Mouse (Mus musculus): ENCODE data around the gene Dchs1. TPM values are rescaled to one million over a fixed set of nuclear protein-coding genes. Genes with fewer than 3 reads are reported as not detected.

Dchs1 gene
- 56.3 and 58.4 TPM in 2 replicates for polyA plus RNA-seq (2012; rRNA removed)

GRCm38 (mm10) chr7:105787285-105788140, at the start of gene Dchs1:
Dchs1 (minus strand) TSS chr7:105787654.

DNA sequence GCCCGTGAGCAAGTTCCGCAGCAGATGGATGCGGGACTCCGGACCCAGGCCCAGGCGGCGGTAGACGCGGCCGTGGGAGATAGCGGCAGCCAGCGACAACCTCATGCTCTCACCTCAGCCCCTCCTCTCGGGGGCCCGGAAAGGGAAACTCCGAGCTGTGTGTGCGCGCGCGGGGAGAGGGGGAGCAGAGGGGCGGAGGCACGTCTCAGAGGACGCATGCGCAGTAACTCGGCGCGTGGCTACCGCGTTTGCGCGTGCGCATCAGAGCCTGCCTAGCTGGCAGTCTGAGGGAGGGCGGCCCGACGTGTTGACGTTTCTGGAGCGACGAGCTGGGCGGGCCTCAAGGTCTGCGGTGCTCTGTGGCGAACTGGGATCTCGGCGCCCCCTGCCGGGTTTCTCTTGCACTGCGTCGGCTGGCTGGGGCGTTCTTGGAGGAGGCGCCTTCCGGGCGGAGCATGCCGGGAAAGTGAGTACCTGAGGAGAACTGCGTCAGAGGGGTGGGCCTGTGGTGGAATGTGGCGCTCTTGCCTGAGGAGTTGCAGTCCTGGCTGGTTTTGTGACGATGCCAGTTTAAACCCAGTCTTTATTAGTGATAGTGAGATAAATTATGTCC, 23.5 kb upstream of the Dchs1 start, which contains the start of gene Mrpl17:
Gene Mrpl17 (minus strand): TSS at position 223 of the 613 bp plus-strand sequence.

GRCm38 (mm10) chr7:105751491-105752433, 35.7 kb downstream of the Dchs1 start, which contains the start of gene Tpp1:
Tpp1 (minus strand) TSS chr7:105752235.

GRCm38 (mm10) chr7:105743926-105744590, 43.4 kb downstream of the Dchs1 start, which contains the start of gene Taf10:
Taf10 (minus strand) TSS chr7:105744361.

DNA sequence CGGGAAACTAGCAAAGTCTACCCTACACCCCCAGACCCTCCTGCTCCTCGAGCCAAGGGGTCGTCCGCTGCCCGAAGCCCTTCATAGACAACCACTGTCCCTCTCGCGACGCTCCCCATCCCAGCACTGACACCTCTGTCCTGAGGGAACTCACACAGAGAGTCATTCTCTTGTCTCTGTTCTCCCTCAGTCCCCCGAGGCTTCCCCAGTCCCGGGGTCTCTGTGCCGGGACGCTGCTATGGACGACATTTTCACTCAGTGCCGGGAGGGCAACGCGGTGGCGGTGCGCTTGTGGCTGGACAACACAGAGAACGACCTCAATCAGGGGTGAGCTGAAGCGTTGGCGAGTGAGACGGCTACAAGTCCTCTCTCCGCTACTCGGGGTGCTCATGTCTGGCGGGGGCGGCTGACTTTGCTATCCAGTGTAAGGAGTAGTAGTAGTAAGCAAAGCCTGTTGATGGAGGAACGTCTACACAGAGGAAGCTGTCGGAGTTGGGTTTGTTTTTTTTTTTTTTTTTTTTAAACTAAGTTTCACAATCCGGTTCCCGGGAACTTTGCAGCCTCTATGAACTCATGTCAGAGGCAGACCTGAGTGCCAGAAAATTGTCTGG, 50.4 kb downstream of the Dchs1 start, which contains the start of gene Rrp8:
Gene Rrp8 (minus strand): TSS at position 475 of the 611 bp plus-strand sequence.

GRCm38 (mm10) chr7:105736264-105736901, 51.1 kb downstream of the Dchs1 start, which contains the start of gene Ilk:
Ilk (plus strand) TSS chr7:105736592.

Other genes starting within 250 kb of the Dchs1 start
- 37.1 and 42.4 TPM in 2 replicates for gene Smpd1, start 233.3 kb downstream of the Dchs1 start, polyA plus RNA-seq (2012; rRNA removed)
- gene Apbb1, start 206.0 kb downstream of the Dchs1 start, polyA plus RNA-seq (2012; rRNA removed) = 215 and 247 TPM in 2 replicates
- 0.63 and 0.69 TPM in 2 replicates for gene Hpx, start 187.5 kb downstream of the Dchs1 start, polyA plus RNA-seq (2012; rRNA removed)
- 135 and 148 TPM in 2 replicates for gene Trim3, start 154.1 kb downstream of the Dchs1 start, polyA plus RNA-seq (2012; rRNA removed)
- gene Timm10b, start 147.6 kb downstream of the Dchs1 start, polyA plus RNA-seq (2012; rRNA removed) = 119 and 132 TPM in 2 replicates
- gene Arfip2, start 147.2 kb downstream of the Dchs1 start, polyA plus RNA-seq (2012; rRNA removed) = 122 and 123 TPM in 2 replicates
- 104 and 129 TPM in 2 replicates for gene Gm45799, start 147.1 kb downstream of the Dchs1 start, polyA plus RNA-seq (2012; rRNA removed)
- 6.8 and 8.0 TPM in 2 replicates for gene Dnhd1, start 136.8 kb downstream of the Dchs1 start, polyA plus RNA-seq (2012; rRNA removed)
- 198 and 225 TPM in 2 replicates for gene Ilk, start 51.1 kb downstream of the Dchs1 start, polyA plus RNA-seq (2012; rRNA removed)
- gene Rrp8, start 50.3 kb downstream of the Dchs1 start, polyA plus RNA-seq (2012; rRNA removed) = 18.5 and 19.5 TPM in 2 replicates
- gene Taf10, start 43.3 kb downstream of the Dchs1 start, polyA plus RNA-seq (2012; rRNA removed) = 239 and 264 TPM in 2 replicates
- gene Tpp1, start 35.4 kb downstream of the Dchs1 start, polyA plus RNA-seq (2012; rRNA removed) = 43.1 and 45.9 TPM in 2 replicates
- 204 and 216 TPM in 2 replicates for gene Mrpl17, start 23.4 kb upstream of the Dchs1 start, polyA plus RNA-seq (2012; rRNA removed)
- 0.30 and 0.45 TPM in 2 replicates for gene Gm4070, start 166.3 kb upstream of the Dchs1 start, polyA plus RNA-seq (2012; rRNA removed)

All from central nervous system, embryonic 14 days (tissue).